Mouse (Mus musculus) embryonic facial prominence, embryonic 14.5 days (tissue): ENCODE results near the gene Iqcf1. TPM values are rescaled to one million over a fixed set of nuclear protein-coding genes. Genes with fewer than 3 reads are reported as not detected.

Experiments
- ATAC-seq: fragments of 200-750 bp; cut with Nextera tagmentation; 2 replicates; pipeline ENCODE4 v1.8.0; 2017; ENCODE audit warnings: low read depth, moderate number of reproducible peaks, moderate TSS enrichment
- DNase-seq: peaks from one replicate; pipeline ENCODE4 v3.0.0-alpha.2; 2015; ENCODE audit warnings: low spot score
- H3K27ac ChIP-seq: fragments of 300-500 bp; sonication (generic); replicated peaks from 2 replicates; pipeline ENCODE4 v1.5.1; 2014; ENCODE audit warnings: low read depth, mild to moderate bottlenecking, low read length, moderate library complexity
- H3K27me3 ChIP-seq: fragments of 300-500 bp; sonication (generic); replicated peaks from 2 replicates; pipeline ENCODE4 v1.6.1; 2014; ENCODE audit warnings: low read length; ENCODE audit not compliant: control insufficient read depth, insufficient read depth
- H3K36me3 ChIP-seq: fragments of 300-500 bp; sonication (generic); 2 replicates; pipeline ENCODE4 v1.6.1; 2014; ENCODE audit warnings: low read length, mixed read lengths; ENCODE audit not compliant: control insufficient read depth, insufficient read depth
- H3K4me1 ChIP-seq: fragments of 300-500 bp; sonication (generic); 2 replicates; pipeline ENCODE4 v1.6.1; 2014; ENCODE audit warnings: antibody characterized with exemption, low read length; ENCODE audit not compliant: control insufficient read depth, insufficient read depth
- H3K4me2 ChIP-seq: fragments of 300-500 bp; sonication (generic); 2 replicates; pipeline ENCODE4 v1.6.1; 2014; ENCODE audit warnings: low read depth, mild to moderate bottlenecking, low read length, moderate library complexity, mixed read lengths
- H3K4me3 ChIP-seq: fragments of 300-500 bp; sonication (generic); 2 replicates; pipeline ENCODE4 v1.5.1; 2014; ENCODE audit warnings: low read depth, mild to moderate bottlenecking, low read length
- H3K9ac ChIP-seq: fragments of 300-500 bp; sonication (generic); 2 replicates; pipeline ENCODE4 v1.6.1; 2014; ENCODE audit warnings: low read depth, mild to moderate bottlenecking, low read length, moderate library complexity, mixed read lengths
- H3K9me3 ChIP-seq: fragments of 300-500 bp; sonication (generic); 2 replicates; pipeline ENCODE4 v1.6.1; 2016; ENCODE audit warnings: low read length; ENCODE audit not compliant: control insufficient read depth
- WGBS: fragments of 180-500 bp; shearing (Covaris S2); extraction: QIAGEN DNeasy Blood & Tissue Kit; methylation state at CpG from one replicate; pipeline ENCODE4 v1.1.7; 2014; 5-methylcytosine and 5-hydroxymethylcytosine counted together
- polyA plus RNA-seq: library from polyadenylated mRNA; unstranded; fragments of >200 nt; fragmentation: Nextera tagmentation; extraction: Ambion mirVana; gene quantifications from 2 replicates; pipeline ENCODE4 v1.2.1, GENCODE M21; 2014

Gene Iqcf1
- polyA plus RNA-seq, 1 experiment from 2014 or later = not detected

- H3K9me3 ChIP-seq = no peaks in the 10 kb centered on the region
- H3K4me3 ChIP-seq = peak overlapping the region; percentile 74
- WGBS = 3% methylated on average over 17 of the region's 17 CpGs
- peak overlapping the region; percentile 89 for H3K27ac ChIP-seq
- H3K9ac ChIP-seq = peak overlapping the region; percentile 86
- peak overlapping the region; percentile 92 for H3K4me2 ChIP-seq
- H3K4me1 ChIP-seq = peaks cover 67% of the 10 kb centered on the region
- DNase-seq = peak; percentile 85
- peaks cover 4% of the 10 kb centered on the region for H3K36me3 ChIP-seq
- ATAC-seq = peak; percentile 38
- H3K27me3 ChIP-seq = no peaks in the 10 kb centered on the region
Observed at GRCm38 (mm10) chr9:106454888-106455681, 44.7 kb upstream of the Iqcf1 start.

- Histone ChIP-seq H3K27me3 (no peaks in the 10 kb centered on the region), H3K4me1 (peaks cover 52% of the 10 kb centered on the region), H3K4me3 (peak overlapping the region; percentile 74), H3K27ac (peak overlapping the region; percentile 89), H3K9ac (peak overlapping the region; percentile 86), H3K36me3 (peaks cover 18% of the 10 kb centered on the region), H3K9me3 (no peaks in the 10 kb centered on the region), H3K4me2 (peak overlapping the region; percentile 92)
- ATAC-seq (peak; percentile 28), DNase-seq (peak; percentile 89)
- 35% methylated on average over 14 of the region's 15 CpGs for WGBS
Observed at GRCm38 (mm10) chr9:106456325-106457162, 43.2 kb upstream of the Iqcf1 start.

GRCm38 (mm10) chr9:106457163-106457559 is 42.6 kb upstream of the Iqcf1 start:
- DNase-seq = no peak
- Histone ChIP-seq H3K9me3 (no peaks in the 10 kb centered on the region), H3K4me3 (peak overlapping the region; percentile 74; the same call in 1 of the 2 replicates), H3K4me1 (peaks cover 48% of the 10 kb centered on the region), H3K27ac (peak overlapping the region; percentile 61; the same call in 1 of the 2 replicates), H3K4me2 (peak overlapping the region; percentile 92), H3K9ac (peak overlapping the region; percentile 35; the same call in 1 of the 2 replicates), H3K36me3 (peaks cover 24% of the 10 kb centered on the region), H3K27me3 (no peaks in the 10 kb centered on the region)
- peak; percentile 1; the same call in 1 of the 2 replicates for ATAC-seq
- WGBS = 45% methylated on average over 9 of the region's 9 CpGs

DNA sequence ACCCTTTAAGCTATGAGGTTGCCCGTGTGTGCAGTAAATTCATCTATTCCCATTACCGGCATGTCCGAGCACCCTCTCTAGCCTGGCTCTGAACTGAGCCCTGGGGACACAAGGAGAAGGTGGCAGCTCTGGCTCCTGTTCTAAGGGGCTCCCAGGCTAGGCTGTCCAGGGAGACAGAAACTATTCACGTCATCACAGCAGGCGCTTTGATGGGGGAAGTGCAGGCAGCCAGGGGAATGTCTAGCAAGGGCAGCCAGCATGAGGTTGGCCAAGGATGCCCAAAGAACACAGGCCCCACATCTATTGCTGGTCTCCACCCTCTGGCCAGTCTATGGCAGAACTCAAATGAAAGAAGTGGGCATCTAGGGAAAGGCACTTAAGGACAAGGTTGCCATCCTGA is 41.8 kb upstream of the Iqcf1 start:
- no peak for ATAC-seq
- 66% methylated on average over 5 of the region's 5 CpGs for WGBS
- no peak overlapping the region for H3K27ac ChIP-seq
- H3K4me2 ChIP-seq = peak overlapping the region; percentile 92; the same call in 1 of the 2 replicates
- H3K4me3 ChIP-seq = no peak overlapping the region
- H3K9ac ChIP-seq = no peak overlapping the region
- H3K36me3 ChIP-seq = peaks cover 31% of the 10 kb centered on the region
- no peaks in the 10 kb centered on the region for H3K9me3 ChIP-seq
- no peaks in the 10 kb centered on the region for H3K27me3 ChIP-seq
- DNase-seq = no peak
- H3K4me1 ChIP-seq = peaks cover 43% of the 10 kb centered on the region

GRCm38 (mm10) chr9:106459946-106460345 is 39.8 kb upstream of the Iqcf1 start:
- ATAC-seq = no peak
- Histone ChIP-seq H3K4me2 (no peak overlapping the region), H3K27me3 (no peaks in the 10 kb centered on the region), H3K27ac (no peak overlapping the region), H3K9ac (peak overlapping the region; percentile 10; the same call in 1 of the 2 replicates), H3K36me3 (peaks cover 44% of the 10 kb centered on the region), H3K4me3 (no peak overlapping the region), H3K9me3 (no peaks in the 10 kb centered on the region), H3K4me1 (peaks cover 39% of the 10 kb centered on the region)
- no peak for DNase-seq
- WGBS = 80% methylated on average over 15 of the region's 15 CpGs

DNA sequence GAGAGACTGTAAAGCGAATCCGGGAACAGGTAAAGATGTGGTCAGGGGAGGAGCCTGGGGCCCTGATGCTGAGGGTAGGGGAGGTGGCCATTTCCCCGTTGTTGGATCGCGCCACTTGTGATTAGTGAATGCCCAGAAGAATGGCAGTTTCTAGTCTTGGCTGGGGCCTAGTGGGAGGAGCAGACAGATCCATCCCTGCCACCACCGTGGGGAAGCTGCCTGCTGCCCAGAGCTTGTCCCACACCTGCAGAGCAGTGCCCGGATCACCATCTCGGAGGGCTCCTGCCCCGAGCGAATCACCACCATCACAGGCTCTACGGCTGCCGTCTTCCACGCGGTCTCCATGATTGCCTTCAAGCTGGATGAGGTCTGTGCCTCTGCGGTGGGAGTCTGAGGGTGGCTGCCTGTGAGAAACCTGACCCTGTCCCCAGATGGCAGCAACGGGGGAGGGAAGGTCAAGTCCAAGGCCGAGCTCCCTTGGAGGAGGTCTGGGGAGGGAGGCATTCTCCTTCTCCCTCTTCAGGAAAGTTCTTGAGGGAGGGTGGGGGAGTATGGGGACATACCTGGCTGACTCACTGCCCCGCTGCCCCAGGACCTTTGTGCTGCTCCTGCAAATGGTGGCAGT is 39.3 kb upstream of the Iqcf1 start:
- Histone ChIP-seq H3K4me2 (no peak overlapping the region), H3K27ac (no peak overlapping the region), H3K27me3 (no peaks in the 10 kb centered on the region), H3K36me3 (peaks cover 44% of the 10 kb centered on the region), H3K4me3 (no peak overlapping the region), H3K4me1 (peaks cover 33% of the 10 kb centered on the region), H3K9me3 (no peaks in the 10 kb centered on the region), H3K9ac (0 out of 2 replicates have a peak overlapping the region, but pooled peaks have one; percentile 10)
- 70% methylated on average over 18 of the region's 18 CpGs for WGBS
- no peak for ATAC-seq
- DNase-seq = no peak

GRCm38 (mm10) chr9:106461026-106461415 is 38.7 kb upstream of the Iqcf1 start:
- DNase-seq = no peak
- H3K4me3 ChIP-seq = no peak overlapping the region
- peaks cover 44% of the 10 kb centered on the region for H3K36me3 ChIP-seq
- no peak overlapping the region for H3K27ac ChIP-seq
- ATAC-seq = no peak
- peaks cover 28% of the 10 kb centered on the region for H3K4me1 ChIP-seq
- WGBS = 93% methylated on average over 8 of the region's 9 CpGs
- no peak overlapping the region for H3K9ac ChIP-seq
- H3K27me3 ChIP-seq = no peaks in the 10 kb centered on the region
- H3K4me2 ChIP-seq = no peak overlapping the region
- no peaks in the 10 kb centered on the region for H3K9me3 ChIP-seq

- Histone ChIP-seq H3K36me3 (peaks cover 44% of the 10 kb centered on the region), H3K9me3 (no peaks in the 10 kb centered on the region), H3K27ac (no peak overlapping the region), H3K27me3 (no peaks in the 10 kb centered on the region), H3K4me3 (no peak overlapping the region), H3K4me2 (no peak overlapping the region), H3K9ac (no peak overlapping the region), H3K4me1 (peaks cover 20% of the 10 kb centered on the region)
- DNase-seq = no peak
- no peak for ATAC-seq
- 83% methylated on average over 16 of the region's 16 CpGs for WGBS
Observed at GRCm38 (mm10) chr9:106461641-106462429, 37.9 kb upstream of the Iqcf1 start.
